Mouse (Mus musculus) erythroblast, embryonic 14.5 days (primary cell): ENCODE results near the gene Tldc2. TPM values are rescaled to one million over a fixed set of nuclear protein-coding genes. Genes with fewer than 3 reads are reported as not detected.

Experiments used
- H3K27me3 ChIP-seq: 2 replicates; pipeline ENCODE4 v1.6.1; 2012; ENCODE audit warnings: inconsistent platforms; ENCODE audit not compliant: control insufficient read depth
- H3K36me3 ChIP-seq: 2 replicates; pipeline ENCODE4 v1.6.1; 2012; ENCODE audit warnings: mild to moderate bottlenecking, inconsistent platforms; ENCODE audit not compliant: control insufficient read depth
- H3K4me1 ChIP-seq: 2 replicates; pipeline ENCODE4 v1.6.1; 2012; ENCODE audit warnings: inconsistent platforms; ENCODE audit not compliant: control insufficient read depth
- H3K4me3 ChIP-seq: replicated peaks from 2 replicates; pipeline ENCODE3; 2012; ENCODE audit warnings: moderate library complexity, mild to moderate bottlenecking, inconsistent platforms
- H3K9me3 ChIP-seq: 2 replicates; pipeline ENCODE4 v1.6.1; 2012; ENCODE audit warnings: low read length, inconsistent platforms, mixed read lengths; ENCODE audit not compliant: control insufficient read depth
- GATA1 ChIP-seq: IDR thresholded peaks from 2 replicates; pipeline ENCODE4 v1.6.1; 2012; ENCODE audit warnings: low read length, inconsistent platforms, mixed read lengths
- TAL1 ChIP-seq: IDR thresholded peaks from 3 replicates; pipeline ENCODE4 v1.6.1; 2012; ENCODE audit warnings: low read length, inconsistent platforms, mixed read lengths
- polyA plus RNA-seq: library from polyadenylated mRNA; stranded (reverse); fragments of >175 nt; gene quantifications from 2 replicates; pipeline ENCODE4 v1.2.3, GENCODE M21; 2012

The Tldc2 gene
- polyA plus RNA-seq, 1 experiment, result not detected

DNA sequence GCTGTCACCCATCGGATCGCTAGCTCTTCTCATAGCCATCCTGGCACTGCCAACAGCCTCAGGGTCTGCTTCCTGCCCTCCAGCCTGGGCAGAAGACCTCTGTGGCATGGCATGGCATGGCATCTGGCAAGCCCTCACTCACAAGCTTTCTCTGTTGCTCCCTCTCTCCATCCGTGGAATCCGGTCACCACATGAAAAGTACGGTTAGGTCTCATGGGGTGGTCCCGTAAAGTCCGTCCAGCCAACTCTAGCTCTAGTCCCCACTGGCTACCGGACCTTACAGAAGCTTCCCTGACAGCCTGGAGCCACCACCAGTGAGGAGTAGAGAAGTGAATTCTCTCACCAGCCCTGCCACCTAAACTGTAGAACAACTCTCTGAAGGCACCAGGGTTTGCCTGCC lies 5.5 kb upstream of the Tldc2 start:
- Histone ChIP-seq H3K4me1 (no peaks in the 10 kb centered on the region; the same call in 1 of the 2 replicates), H3K27me3 (peaks cover 68% of the 10 kb centered on the region), H3K4me3 (no peak overlapping the region), H3K9me3 (no peaks in the 10 kb centered on the region; the same call in 1 of the 2 replicates), H3K36me3 (no peaks in the 10 kb centered on the region)
- TF ChIP-seq GATA1 (no peak), TAL1 (no peak)

DNA sequence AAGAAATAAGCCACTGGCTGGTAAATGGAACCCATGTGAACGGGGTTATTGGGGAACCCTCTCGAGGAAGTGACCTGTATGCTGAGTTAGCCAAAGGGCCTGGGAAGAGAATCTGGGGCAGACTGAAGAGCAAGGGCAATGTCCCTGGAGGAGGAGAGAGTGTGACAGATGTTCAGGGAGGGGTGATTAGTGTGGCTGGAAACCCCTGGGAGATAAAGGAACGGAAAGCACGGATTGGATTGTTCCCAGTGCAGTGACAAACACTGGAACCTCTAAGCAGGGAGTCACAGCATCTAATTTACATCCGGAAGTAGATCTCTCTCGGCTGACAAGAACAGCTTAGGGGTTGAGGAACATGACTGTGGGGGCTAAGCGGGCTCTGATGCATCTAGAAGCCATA lies 4.9 kb upstream of the Tldc2 start:
- Histone ChIP-seq H3K4me1 (no peaks in the 10 kb centered on the region; the same call in 1 of the 2 replicates), H3K36me3 (no peaks in the 10 kb centered on the region), H3K4me3 (no peak overlapping the region), H3K9me3 (no peaks in the 10 kb centered on the region; the same call in 1 of the 2 replicates), H3K27me3 (peaks cover 62% of the 10 kb centered on the region)
- no peak for TF ChIP-seq TAL1
- TF ChIP-seq GATA1, result no peak

DNA sequence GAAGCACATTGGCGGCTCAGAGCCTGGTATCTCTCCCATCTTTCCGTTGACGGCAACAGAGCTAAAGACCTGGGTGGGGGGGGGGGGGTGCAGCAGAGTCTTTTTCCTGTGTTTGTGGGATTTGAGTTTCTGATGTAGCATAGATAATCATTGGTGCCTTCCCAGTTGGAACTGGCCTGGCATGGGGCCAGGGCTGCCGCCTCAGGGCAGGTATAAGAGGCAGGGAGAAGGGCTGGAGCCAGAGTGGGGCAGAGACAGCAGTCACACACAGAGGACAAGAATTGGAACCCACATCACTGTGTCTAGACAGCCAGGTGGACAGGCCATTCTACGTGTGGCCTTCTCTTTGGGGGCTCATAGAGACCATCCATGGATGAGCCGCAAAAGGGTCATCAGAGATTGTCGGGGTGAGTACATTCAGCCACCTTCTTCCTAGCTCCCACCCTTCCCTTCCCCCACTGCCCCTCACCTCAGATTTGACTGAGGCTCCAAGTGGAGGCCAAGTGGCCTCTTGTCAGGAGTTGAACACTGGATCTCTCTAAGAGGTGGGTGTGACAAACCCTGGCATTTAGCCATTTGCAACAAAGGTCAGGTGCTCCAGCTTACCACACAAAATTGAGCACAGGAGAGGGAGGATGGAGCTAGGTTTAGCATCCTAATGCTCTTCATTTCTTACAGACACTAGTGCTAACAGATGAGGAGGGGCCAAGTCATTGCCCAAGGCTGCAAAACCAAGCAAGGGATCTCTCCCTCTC lies 1.8 kb upstream of the Tldc2 start:
- H3K27me3 ChIP-seq, result peaks cover 32% of the 10 kb centered on the region
- H3K4me1 ChIP-seq, result no peaks in the 10 kb centered on the region
- H3K9me3 ChIP-seq, result no peaks in the 10 kb centered on the region
- TF ChIP-seq TAL1 (no peak), GATA1 (no peak)
- no peak overlapping the region for H3K4me3 ChIP-seq
- no peaks in the 10 kb centered on the region for H3K36me3 ChIP-seq

DNA sequence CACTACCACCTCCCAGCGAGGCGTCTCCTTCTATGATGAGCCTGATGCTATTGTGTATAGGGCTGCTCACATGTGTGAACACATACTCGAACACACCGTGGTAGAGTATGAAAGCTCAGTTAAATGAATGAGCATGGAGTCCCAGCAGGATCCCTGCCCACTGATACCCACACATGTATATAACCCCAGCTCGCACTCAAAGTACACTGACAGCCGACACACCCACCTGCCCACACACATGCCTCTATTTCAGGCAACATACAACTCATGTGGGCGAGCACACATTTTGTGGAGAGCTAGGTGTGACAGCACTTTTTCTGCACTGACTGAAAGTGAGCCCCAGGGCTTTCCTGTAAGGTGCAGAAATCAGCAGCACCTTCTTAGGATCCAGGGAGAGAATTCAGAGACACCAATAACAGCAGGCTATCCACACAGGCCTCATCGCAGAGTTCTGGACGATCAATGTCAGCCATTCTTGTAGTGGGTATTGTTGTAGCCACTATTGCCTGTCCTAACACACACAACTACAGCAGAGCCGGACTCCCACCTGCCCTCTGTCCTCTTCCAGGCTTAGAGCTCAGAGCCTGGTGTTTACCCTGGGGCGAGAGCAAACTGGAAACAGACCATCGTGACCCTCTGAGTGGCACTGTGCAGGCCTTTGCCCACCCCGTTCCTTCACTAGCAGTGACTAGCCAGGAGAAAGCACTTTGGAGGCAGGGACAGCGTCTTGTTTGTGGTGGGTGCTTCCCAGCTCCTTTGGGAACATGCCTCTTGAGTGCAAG lies 872 bp downstream of the Tldc2 start:
- no peak overlapping the region for H3K4me3 ChIP-seq
- no peaks in the 10 kb centered on the region for H3K4me1 ChIP-seq
- peaks cover 4% of the 10 kb centered on the region for H3K27me3 ChIP-seq
- no peaks in the 10 kb centered on the region for H3K9me3 ChIP-seq
- TF ChIP-seq GATA1 (no peak), TAL1 (no peak)
- no peaks in the 10 kb centered on the region for H3K36me3 ChIP-seq

DNA sequence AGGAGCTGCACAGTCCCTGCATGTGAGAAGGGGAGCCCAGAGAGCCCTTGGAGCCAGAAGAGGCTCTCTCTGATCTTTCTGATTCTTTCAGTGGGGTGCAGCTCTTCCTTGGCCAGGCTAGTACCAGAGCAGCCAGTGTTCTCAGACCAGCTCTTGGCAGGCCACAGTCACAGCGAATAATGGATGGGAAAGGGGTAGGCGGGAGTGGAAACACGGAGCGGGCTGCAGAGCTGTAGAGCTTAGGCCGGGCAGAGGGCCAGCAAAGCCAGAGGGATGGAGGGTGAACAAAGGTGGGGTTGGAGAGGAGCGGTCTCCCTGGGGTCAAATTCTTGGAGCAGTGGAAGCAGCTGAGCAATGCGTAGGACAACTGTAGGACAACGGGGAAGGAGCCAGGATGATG lies 5.2 kb downstream of the Tldc2 start:
- Histone ChIP-seq H3K4me1 (no peaks in the 10 kb centered on the region), H3K9me3 (no peaks in the 10 kb centered on the region), H3K4me3 (no peak overlapping the region), H3K27me3 (no peaks in the 10 kb centered on the region), H3K36me3 (peaks cover 6% of the 10 kb centered on the region)
- TF ChIP-seq TAL1, result no peak
- TF ChIP-seq GATA1, result no peak

DNA sequence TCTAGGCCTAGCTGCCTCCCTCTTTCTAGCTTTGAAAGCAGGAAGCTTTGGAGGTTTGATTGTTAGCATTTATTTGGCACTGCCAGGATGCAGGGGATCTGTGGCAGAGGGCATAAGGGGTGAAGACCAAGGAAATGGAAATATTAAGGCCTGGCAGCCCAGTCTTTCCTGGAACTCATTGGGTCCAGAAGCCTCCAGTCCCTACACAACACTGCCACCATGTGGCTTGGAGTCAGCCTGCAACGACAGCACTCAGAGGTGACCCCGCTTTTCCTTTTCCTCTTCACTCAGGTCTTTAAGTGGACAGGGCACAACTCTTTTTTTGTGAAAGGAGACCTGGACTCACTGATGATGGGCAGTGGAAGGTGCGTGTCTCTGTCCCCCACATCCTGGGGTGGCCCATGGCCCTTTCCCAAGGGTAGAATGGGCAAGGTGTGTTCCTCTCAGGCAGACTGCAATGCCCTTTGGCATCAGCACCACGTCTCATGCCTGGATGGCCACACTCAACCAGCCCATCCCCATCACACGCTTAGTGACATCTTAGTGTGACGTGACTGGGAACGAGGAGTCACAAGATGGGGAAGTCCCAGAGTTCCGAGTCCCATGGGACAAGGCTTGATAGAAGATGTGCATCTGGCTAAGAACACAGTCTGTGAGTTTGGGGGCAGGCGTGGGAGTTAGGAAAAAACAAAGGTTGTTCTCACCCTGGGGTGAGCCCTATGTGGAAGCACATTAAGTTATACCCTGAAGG lies 8.3 kb downstream of the Tldc2 start:
- TF ChIP-seq TAL1 (no peak), GATA1 (no peak)
- H3K4me1 ChIP-seq, result no peaks in the 10 kb centered on the region
- H3K9me3 ChIP-seq, result no peaks in the 10 kb centered on the region
- no peak overlapping the region for H3K4me3 ChIP-seq
- H3K36me3 ChIP-seq, result peaks cover 30% of the 10 kb centered on the region
- no peaks in the 10 kb centered on the region for H3K27me3 ChIP-seq

DNA sequence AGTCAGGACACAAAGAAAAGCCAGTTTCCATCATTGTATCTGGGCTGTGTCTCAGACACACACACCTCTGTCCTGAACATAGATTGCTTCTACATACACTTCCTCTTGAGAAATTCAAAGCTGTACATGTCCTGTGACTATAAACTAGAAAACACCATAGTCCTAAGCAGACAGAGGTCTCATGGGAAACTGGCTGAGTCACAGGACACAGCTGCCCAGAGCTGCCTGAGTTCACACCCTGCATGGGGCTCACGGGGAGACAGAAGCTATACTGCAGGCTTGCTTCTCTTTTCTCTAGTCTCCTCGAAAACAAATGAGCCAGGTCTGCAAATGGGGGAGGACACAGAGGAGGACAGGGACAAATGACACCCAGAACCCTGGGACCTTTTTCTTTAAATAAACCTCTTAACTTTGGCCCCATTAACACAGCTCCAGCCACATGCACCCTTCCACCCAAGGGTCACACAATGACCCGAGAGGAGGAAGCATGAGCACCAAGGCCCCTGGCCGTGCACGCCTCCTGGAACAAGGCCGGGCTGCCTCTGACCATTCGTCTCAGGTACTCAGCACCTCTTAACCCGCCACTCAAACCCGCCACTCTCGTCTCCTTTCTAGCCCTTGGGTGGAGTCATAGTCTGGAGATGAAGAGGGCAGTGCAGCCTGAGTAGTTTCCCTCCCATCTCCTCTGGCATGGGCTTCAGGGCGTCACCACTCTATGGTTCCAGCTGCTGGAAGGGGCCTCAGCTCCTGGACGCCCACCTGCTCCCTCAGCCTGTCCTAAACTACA lies 12.9 kb downstream of the Tldc2 start:
- Histone ChIP-seq H3K4me3 (no peak overlapping the region), H3K27me3 (no peaks in the 10 kb centered on the region), H3K36me3 (peaks cover 59% of the 10 kb centered on the region), H3K4me1 (no peaks in the 10 kb centered on the region), H3K9me3 (no peaks in the 10 kb centered on the region)
- TF ChIP-seq GATA1 (no peak), TAL1 (no peak)

DNA sequence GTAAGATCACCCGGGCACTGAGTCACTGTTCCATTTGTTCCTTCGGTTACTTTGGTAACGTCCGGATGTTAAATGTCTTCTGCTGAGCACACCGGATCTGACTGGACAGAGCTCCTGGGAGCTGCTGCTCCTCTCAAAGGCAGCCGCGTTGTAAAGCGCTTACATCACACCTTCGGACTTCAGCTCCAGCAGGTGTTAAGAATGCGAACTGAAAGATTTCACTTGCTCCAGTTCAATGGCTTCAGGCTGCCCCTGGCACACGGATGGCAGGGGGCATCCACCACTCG lies 13.4 kb downstream of the Tldc2 start:
- no peaks in the 10 kb centered on the region for H3K27me3 ChIP-seq
- TF ChIP-seq GATA1, result no peak
- TF ChIP-seq TAL1, result no peak
- no peaks in the 10 kb centered on the region for H3K9me3 ChIP-seq
- H3K4me3 ChIP-seq, result no peak overlapping the region
- peaks cover 64% of the 10 kb centered on the region for H3K36me3 ChIP-seq
- no peaks in the 10 kb centered on the region for H3K4me1 ChIP-seq

DNA sequence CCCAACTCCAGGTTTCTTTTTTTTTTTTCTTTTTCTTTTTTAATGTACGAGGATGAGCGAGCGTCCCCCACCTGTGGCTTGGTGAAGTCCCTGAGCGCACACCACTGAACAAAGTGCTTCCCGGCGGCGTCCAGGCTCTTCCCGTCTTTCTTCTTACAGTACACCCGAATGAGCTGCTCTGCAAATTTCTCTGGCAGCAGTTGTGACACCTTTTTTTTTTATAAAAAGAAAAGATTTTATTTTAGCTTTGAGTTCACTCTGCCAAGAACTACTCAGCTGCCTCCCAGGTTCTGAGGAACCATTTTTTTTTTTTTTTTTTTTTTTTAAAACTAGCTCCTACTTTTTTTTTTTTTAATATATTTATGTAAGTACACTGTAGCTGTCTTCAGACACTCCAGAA lies 14.8 kb downstream of the Tldc2 start:
- Histone ChIP-seq H3K27me3 (no peaks in the 10 kb centered on the region), H3K9me3 (no peaks in the 10 kb centered on the region), H3K36me3 (peaks cover 69% of the 10 kb centered on the region), H3K4me1 (no peaks in the 10 kb centered on the region), H3K4me3 (no peak overlapping the region)
- TF ChIP-seq GATA1 (no peak), TAL1 (no peak)
